Mouse (Mus musculus) lung, postnatal 14 days (tissue): Measurements from ENCODE around the gene Catsper2.

Experiments
- DNase-seq: peaks from one replicate; pipeline ENCODE4 v3.0.0; 2021

Gene Catsper2

DNA sequence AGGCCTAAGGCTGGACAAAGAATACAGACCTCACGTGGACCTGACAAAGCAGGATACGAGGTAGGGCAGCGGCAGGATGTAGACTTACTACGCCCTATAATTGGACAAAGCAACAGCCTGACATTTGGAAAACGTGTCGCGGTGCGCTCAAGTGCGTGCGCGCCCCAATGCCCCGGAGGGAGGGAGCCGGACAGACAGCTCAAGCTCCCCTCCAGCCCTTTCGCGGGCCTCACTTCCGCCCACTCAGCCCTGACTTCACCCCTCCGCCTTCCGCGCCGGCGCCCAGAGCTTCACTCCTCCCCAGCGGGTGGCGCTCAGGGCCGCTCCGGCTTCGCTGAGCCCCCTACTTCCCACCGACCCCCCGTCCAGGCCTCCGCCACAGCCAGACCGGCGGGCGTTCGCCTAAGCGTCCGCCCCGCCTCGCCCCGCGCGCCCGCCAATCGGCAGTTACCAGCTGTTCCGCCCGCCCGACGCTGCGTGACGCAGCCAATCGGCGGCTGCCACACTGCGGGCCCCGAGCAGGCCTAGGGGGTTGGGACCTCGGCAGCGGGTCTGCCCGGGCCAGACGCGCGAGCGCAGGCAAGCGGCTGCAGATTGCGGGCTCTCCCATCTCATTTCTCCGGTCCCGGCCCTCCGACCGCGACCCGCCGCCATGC lies at the start of gene Catsper2, which contains the start of gene Pdia3:
Gene Catsper2 (minus strand): TSS at position 406 of the 656 bp plus-strand sequence.
Gene Pdia3 (plus strand): TSS at position 389 of the 656 bp plus-strand sequence.
- DNase-seq = peak; percentile 95

DNA sequence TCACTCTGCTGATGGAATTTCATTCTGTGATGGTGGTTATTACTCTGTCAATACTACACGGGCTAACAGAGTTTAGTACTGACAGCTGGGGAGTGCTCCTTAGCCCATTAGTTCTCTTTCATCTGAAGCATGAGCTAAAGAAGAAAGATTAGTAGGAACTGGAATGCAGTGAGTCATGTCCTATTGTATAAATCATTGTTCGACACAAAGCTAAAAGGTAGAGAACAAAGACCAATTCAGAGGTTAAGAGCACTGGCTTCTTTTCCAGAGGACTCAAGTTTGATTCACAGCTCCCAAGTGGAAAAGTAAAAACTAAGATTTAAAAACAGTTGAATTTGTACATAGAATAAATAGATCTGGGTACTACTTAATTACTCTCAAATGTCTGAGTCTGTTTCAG lies 46.5 kb upstream of the Catsper2 start:
- DNase-seq = no peak

DNA sequence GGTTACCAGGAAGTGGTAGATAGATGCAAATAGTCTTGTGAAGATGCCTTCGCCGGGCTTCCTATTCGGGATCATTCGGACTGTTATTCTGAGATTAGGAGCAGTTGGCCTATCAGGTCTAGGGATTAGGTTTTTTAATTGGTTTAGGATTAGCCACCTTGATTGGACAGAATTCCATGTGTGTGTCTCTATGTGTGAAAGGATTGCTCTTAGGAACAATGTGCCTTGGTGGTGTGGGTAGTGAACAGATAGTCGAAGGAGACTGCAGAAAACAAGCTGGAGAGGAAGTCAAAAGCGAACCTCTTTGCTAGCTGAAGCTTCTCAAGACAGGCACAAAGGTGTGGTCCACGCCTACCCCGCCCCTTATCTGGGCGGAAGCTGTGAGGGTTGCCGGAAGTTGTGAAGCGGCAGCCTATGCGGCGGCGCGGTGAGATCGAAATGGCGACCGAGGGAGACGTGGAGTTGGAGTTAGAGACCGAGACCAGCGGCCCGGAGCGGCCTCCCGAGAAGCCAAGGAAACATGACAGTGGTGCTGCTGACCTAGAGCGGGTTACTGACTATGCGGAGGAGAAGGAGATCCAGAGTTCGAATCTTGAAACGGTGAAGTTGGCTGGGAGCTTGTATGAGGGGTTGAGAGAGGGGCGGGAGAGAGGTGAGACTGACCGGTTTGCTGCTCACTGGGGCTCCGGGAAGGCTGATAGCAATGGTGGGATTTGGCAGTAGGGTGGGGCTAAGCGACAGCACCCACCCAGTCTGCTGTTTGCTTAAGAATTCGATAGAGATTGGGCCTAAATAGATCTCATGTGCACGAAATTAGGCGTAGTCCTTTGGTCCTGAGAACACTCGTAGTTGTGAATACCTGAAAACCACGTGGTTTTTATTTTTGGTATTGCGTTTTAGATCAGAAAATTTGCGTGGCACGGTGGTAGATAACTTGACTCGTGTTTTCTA lies 43.4 kb upstream of the Catsper2 start, which contains the start of gene Serinc4:
Gene Serinc4 (minus strand): TSS at position 90 of the 951 bp plus-strand sequence.
- DNase-seq = peak; percentile 82

DNA sequence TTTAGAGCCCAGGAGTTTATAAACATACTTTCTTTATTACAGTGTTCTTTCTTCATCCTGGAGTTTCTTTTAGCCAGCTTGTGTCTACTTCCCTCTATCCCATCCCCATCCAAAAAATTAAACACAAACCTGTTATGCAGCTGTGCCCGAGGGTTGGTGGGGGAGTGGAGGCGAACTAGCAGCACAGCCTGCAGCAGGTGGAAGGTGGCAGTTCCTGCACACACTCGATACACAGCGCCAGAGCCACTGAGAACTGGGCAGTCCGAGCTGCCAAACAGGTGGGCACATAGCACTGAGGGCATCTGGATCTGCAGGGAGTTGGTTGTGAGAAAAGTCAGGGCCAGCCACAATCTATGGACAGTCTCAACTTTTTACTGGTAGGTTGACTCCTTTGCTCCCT lies 41.9 kb upstream of the Catsper2 start:
- DNase-seq = no peak

DNA sequence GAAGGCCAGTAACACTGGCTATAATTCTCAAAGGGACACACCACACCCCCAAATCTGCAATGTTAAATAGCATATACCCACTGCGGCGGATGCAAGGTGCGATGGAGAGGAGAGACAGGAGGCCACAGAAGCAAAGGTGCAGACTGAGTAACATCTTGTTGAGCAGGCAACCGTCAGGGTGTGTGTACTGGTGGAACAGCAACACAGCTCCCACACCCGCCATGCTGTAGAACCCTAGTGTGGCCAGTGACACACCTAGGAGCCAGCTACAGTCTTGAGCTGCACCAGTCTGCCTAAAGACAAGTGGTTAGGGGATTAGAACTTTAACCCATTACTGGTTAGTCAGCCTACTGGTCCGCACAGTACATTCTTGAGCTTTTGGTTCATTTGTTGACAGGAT lies 40.3 kb upstream of the Catsper2 start:
- DNase-seq = no peak

DNA sequence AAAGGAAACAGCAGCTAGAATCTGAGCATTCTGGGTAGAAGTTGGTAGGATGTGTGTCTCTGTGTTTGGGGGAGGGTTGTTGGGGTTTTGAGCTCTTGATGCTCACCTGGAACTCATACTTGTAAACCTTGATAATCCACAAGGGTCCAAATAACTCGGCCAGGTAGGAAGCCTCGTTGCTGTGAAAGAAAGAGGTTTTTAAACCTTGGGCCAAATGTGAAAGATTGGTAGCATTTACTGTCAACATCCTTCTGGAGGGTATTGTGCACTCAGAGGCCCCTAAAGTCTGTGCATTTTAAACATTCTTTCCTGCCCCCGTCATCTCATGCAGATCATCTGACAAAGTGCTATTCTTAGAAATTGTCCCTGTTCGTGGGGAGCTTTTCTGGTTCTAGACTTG lies 39.4 kb upstream of the Catsper2 start, which contains the start of gene Hypk:
Gene Hypk (plus strand): TSS at position 301 of the 400 bp plus-strand sequence.
- no peak for DNase-seq

DNA sequence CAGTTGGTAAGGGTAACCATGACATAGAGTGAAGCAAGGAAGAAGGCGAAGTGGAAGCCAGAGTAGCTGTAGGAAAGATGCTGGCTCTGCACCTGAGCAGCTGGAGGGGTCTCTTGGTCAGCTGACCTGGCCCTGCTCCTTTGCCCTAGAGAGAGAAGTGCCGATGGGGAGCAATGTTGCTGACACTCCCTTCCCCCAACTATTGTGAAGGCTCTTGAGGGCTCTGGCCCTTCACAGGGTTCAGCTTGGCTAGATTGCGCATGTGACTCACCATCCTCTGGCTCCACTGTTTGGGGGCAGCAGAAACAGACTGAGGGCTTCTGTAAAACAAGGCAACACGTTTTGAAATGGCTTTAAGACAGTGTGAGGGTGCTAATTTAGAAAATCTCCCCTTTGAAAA lies 38.8 kb upstream of the Catsper2 start:
- DNase-seq = no peak

- DNase-seq = peak; percentile 26
Measured at GRCm38 (mm10) chr2:121450093-121450492, 36.5 kb upstream of the Catsper2 start.

GRCm38 (mm10) chr2:121449545-121450011 lies 36.0 kb upstream of the Catsper2 start:
- DNase-seq = peak; percentile 30

DNA sequence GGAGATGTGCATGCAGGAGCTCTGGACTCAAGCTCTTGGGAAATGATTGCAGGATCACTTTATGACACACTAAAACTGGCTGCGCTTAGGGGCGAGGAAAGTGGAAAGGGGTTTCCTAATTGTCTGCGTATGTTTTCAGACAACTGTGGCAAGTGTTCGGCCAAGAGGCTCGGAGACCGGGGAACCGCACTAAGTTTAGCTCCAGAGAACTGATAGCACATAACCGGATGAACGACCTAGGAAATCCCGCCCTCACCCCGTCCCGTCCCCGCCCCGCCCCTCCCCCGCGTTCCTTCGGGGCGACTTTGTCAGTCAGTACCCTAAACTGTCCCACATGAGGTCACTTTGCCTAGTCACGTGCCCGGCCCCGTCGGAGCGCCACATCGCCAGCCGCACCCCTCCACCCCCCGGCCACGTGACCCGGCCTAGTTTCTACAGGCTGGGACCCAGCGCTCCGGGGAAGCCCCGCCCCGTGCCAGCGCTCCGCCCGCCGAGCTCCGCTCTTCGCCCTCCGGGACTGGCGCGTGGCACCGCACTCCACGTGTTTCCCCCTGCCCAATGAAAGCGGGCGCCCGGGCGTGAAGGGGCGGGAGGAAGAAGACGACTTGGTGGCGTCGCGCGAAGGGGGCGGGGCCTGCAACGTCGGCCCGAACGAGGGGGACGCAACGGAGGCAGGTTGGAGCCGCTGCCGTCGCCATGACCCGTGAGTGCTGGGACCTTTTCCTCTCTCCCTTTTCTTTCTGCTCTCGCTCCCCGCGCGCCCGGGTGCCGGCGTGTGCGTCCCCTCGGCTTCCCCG lies 35.3 kb upstream of the Catsper2 start, which contains the start of gene Serf2:
Gene Serf2 (plus strand): TSS at position 457 of the 797 bp plus-strand sequence.
- peak; percentile 100 for DNase-seq

DNA sequence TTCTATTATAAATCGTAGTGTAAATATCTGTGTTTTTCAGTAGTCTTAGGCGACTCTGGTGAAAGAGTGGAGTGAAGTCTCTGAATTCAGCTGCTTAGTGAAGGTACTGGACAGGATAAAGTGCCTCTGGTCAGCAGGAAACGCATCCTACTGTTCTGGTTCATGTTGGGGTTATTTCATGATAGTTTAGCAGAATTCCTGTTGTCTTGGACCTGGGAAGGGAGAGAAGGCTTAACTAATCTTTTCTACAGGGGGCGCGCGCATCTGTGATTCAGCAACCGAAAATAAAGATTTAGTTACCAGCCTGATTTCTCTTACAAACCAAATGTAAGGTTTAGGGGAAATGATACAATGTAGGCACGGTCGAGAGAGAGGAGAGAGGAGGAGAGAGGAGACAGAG lies 34.5 kb upstream of the Catsper2 start:
- peak; percentile 58 for DNase-seq

DNA sequence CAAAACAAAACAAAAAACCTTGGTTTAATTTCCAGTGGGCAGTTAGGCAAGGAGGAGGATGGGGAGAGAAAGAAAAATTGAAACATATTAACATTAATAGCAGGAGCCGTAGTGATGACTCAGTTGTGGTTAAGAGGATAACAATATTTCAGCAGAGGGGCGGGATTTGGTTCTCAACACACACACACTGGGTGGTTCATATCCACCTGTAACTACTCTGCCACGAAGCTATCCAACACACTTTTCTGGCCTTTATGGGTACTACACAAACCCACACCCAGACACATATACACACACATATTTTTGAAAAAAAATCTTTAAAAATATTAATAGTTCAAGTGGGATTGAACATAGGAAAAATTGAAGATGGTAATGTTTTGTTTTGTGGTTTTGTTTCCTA lies 33.4 kb upstream of the Catsper2 start:
- no peak for DNase-seq

GRCm38 (mm10) chr2:121446506-121446905 lies 32.9 kb upstream of the Catsper2 start:
- DNase-seq = no peak

DNA sequence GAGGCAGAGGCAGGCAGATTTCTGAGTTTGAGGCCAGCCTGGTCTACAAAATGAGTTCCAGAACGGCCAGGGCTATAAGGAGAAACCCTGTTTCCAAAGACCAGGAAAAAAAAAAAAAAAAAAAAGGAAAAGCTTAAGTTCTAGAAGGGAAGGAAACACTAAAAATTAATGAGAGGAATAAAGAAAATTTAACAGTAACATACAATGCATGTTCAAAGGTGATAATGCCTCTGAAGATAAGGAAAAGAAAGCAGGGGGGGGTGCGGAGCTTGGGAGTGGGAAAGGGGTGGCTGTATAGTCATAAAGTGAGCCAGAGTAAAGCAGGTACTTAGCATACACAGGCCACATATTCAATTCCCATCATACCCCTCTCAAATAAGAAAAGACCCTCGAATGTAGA lies 31.5 kb upstream of the Catsper2 start:
- no peak for DNase-seq

- DNase-seq = no peak
Measured at GRCm38 (mm10) chr2:121444178-121444577, 30.6 kb upstream of the Catsper2 start, which contains the start of gene Ell3. Ell3 (minus strand) TSS chr2:121444278.

DNA sequence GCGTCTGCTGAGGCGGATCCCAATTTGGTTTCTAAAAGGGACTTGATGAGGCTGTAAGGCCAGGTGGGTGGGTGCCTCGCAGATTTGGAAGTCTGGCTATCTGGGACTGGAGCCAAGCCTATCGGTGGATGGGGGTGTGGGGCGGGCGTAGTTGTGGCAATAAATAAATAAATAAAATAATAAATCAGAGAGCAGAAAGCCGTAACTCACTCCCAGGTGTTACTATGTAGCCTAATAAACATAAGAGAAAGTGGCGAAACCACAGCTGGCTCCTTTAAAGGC lies 29.4 kb upstream of the Catsper2 start:
- DNase-seq = no peak

DNA sequence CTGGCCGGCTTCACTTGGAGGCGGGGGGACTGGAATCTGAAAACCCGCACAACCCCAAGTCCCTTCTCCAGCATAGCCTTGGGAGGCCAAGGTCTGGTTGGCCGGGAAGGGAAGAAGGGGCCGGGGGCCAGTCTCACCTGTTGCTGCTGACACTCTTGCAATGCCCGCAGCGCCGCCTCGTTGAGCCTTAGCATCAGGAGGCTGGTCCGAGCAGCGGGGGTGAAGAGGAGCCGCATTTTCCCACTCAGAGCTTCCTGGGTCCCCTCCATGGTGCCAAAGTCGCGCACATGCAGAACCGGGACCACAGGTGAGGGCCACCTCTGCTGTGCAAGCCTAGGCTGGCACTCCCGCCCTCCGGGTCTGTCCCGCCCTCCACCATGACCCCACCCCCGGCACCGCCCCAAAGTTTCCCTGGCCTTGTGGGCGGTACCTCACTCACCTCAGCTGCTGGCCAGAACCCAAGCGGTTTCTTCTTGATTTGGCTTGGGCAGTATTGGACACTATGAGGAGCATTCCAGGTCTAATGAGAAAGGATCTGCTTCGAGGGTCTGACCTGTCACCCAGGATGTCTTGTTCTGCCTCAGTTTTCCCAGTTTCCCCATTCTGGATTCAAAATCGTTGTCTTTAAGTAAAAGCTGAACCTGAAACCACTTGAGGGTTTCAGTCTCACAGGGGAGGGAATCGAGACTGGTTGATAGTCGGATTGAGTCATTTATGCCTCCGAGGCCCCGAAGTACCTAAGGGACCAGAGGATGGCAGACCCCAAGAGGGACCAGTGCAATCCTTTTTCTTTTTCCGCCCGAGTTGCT lies 28.9 kb upstream of the Catsper2 start:
- peak; percentile 81 for DNase-seq

GRCm38 (mm10) chr2:121441800-121442199 lies 28.2 kb upstream of the Catsper2 start:
- no peak for DNase-seq

- no peak for DNase-seq
Measured at GRCm38 (mm10) chr2:121440834-121441605, 27.4 kb upstream of the Catsper2 start.

DNA sequence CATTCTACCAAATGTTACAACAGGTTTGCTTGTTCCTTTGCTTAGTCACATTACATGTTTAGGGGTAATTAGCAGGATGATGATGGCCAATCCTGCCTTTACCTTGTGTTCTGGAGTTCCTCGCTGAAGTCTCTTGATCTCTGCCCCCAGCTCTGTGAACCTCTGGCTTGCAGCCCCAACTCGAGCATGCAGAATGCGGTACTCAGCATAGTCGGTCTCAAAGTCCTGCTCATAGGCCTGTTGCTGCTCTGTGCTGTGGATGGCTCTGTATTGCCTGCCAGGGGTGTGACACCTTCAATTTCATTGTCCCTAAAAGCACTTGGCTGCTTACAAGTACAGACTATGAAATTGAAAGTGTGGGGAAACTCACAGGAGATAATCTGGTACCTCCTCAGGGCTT lies 26.2 kb upstream of the Catsper2 start:
- no peak for DNase-seq

DNA sequence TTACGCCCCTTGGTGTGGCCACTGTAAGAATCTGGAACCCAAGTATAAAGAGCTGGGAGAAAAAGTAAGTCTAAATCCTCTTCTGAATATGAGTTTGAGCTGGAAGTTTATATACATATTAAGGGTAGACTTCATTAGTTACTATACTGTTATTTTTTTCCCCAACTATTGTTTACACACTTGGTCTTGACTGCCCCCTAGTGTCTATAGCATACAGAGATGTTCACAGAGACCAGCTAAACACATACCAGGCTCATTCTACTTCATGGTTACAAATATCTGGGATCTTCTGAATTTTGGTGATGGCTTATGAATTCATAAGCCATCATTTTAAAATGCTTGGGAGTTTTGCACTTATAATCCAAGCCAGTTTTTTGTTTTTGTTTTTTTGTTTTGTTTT lies 21.3 kb upstream of the Catsper2 start:
- DNase-seq = no peak
